Mouse (Mus musculus) spleen, adult 10 weeks (tissue): ENCODE results near the gene Gm614. TPM values are rescaled to one million over a fixed set of nuclear protein-coding genes. Genes with fewer than 3 reads are reported as not detected.

ENCODE experiments used
- polyA plus RNA-seq: library from polyadenylated mRNA; stranded (reverse); fragments of 350-450 nt; fragmentation: Illumina TruSeq; extraction: RNeasy Lipid Tissue Mini Kit (QIAGEN cat#74804); gene quantifications from one replicate; pipeline ENCODE4 v1.2.3, GENCODE M21; 2015; ENCODE audit warnings: low replicate concordance; ENCODE audit not compliant: insufficient read depth

The Gm614 gene
- 16.0 TPM for polyA plus RNA-seq

DNA sequence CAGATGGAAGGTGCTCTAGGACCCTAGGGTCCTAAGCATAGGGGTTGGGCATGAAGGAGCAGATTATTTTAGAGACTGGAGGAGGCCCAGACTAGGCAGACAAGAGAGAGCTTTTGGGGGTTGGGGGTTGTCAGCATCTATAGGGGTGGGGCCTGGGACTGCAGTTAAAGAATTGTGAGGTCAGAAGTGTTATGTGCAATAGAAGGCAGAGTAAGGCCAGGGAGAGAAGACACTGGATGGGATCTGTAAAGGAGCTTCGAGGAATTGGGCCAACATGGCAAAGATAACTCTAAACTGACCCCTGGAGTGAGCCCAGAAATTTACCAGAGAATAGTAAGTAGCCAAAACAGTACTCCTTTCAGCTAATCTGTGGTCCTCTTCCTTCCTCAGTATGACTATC lies at the start of gene Gm614:
Gene Gm614 (minus strand): TSS at position 101 of the 400 bp plus-strand sequence.

DNA sequence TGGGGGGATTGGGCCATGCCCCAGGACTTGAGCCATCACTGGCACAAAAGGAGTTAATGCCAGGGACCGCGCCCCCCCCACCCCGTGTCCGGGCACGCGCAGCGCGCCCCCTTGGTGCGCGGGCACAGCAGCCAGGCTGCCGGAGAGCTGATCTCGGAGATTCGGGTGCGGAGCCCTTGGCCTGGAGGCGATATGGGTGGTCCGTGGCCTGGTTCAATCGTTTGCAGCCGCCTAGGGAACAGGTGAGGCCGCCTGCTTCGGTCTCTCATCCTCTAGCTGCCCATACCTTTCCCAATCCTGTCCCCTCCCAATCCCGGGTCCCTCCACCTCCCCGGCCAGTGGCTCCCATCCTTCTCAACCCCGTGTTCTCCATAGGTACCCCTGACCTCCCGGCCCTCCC lies 35.3 kb upstream of the Gm614 start, which contains the start of gene Nlgn3:
Gene Nlgn3 (plus strand): TSS at position 114 of the 400 bp plus-strand sequence.

DNA sequence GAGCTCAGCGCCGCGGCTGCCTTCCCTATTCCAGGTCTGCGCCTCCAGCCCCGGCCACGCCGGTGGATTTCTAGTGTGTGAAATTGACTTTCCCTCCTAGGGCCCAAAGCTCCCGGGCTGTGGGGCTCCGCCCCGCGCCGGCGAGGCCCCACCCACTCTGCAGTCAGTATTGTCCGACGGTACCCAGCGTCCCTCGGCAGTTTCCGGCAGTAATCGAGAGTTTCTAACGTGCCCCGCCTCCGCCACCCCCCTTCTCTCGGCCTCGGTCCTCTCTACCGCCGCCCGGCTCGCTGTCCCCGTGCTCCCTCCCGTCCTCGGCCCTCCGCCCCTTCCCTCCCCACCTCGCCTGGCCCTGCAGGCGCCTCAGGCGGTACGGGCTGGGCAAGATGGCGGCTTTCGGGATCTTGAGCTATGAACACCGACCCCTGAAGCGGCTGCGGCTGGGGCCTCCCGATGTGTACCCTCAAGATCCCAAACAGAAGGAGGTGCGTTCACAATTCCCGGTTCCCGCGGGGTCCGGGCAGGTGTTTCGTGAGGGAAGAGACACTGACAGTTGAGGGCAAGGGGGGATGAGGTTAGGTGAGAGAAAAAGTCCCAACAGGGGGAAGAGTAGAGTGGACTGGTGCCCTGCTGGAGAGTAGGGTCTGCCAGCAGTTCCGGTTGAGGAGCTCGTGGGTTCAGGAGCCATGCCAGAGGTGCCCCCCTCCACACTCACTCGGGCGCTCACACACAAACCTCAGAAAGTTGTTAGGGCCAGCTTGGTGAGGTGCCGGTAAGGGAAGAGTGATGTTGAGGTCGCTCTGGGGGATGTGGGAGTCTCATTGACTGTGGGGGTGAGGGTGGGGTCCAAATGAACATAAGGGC lies 10.3 kb upstream of the Gm614 start, which contains the start of gene Med12:
Gene Med12 (plus strand): TSS at position 156 of the 864 bp plus-strand sequence.

DNA sequence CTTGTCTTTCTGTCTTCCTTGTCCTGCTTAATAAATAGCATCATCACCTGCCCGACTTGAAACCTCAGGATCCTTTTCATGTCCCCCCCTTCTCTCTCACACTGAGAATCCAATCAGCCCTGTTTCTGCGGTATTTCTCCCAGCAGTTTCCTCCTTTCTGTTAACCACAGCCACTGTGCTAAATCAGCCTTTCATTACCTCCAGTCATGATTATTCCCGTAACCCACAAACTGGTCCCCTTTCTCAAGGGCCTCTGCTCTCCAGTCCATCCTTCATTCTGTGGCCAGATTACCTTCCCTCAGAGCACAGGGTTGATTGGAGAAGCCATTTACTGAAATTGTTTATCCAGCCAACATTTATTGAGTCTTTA lies 4.9 kb upstream of the Gm614 start, which contains the start of gene Gm20489:
Gene Gm20489 (minus strand): TSS at position 269 of the 370 bp plus-strand sequence.

DNA sequence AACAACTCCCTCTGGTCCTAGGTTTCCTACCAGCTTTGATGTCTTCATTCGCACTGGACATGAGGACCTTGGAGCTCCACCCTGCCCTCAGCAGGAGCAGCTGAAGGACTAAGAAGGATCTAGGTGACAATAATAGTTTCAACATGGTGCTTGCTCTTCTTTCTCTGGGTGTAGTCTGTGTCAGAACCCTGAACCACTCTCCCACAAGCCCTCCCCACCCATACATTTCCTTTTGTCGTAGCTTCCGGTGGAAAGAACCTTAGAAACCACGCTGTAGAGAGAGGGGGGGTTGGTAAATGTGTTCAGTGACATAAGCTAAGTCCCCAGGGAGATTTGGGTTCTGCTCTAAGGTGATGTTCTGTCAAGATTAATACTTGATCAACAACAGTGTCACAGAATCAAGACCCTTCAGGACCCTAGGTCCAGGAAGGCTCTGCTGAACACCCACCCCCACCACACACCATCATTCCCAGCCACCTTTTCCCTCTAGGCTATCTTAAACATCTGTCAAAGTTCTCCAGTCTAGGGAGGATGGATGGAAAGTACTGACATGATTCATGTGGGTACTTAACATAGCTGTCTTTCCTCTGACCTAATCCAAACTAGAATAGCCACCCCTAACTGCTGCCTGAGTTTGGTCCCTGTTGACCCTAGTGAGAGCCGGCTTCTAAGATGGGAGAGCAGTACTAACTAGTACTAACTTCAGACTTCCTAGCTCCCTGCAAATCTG lies 4.4 kb upstream of the Gm614 start, which contains the start of gene Il2rg:
Gene Il2rg (minus strand): TSS at position 231 of the 730 bp plus-strand sequence.

DNA sequence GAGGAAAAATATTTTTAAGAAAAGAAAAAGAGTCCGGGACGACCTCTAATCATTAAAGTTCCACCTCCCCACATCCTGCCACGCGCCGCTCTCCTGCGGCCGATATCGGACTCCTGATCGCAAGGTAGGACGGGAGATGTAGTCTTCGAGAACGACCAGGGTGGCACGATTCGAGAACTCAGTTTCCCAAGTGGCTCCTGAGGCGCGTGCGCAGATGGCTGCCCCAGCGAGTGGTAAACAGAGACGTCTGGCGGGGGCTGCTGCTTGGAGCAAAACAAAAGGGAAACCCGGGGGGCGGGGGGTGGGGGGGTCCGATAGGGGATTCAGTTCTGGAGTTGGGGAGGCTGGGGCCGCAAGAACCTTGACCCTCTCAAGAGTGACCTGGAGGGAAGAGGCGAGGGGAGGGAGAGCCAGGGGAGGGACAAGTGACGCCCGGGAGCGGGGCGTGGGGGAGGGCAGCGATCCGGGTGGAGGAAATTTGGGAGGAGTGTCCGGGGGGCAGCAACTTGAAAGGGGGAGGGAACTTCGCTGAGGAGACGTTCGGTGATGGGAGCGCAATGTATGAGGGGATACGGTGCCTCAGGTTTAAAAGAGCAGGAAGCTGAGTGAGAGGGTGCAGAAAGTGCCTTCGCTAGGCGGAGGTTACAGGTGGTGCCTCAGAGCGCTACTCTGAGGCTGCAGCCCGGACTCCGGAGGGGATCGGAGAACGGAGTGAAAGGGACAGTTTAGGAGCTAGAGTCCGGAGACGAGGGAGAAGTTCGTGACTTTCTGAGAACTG lies 9.7 kb downstream of the Gm614 start, which contains the start of gene Foxo4:
Gene Foxo4 (plus strand): TSS at position 577 of the 778 bp plus-strand sequence.

DNA sequence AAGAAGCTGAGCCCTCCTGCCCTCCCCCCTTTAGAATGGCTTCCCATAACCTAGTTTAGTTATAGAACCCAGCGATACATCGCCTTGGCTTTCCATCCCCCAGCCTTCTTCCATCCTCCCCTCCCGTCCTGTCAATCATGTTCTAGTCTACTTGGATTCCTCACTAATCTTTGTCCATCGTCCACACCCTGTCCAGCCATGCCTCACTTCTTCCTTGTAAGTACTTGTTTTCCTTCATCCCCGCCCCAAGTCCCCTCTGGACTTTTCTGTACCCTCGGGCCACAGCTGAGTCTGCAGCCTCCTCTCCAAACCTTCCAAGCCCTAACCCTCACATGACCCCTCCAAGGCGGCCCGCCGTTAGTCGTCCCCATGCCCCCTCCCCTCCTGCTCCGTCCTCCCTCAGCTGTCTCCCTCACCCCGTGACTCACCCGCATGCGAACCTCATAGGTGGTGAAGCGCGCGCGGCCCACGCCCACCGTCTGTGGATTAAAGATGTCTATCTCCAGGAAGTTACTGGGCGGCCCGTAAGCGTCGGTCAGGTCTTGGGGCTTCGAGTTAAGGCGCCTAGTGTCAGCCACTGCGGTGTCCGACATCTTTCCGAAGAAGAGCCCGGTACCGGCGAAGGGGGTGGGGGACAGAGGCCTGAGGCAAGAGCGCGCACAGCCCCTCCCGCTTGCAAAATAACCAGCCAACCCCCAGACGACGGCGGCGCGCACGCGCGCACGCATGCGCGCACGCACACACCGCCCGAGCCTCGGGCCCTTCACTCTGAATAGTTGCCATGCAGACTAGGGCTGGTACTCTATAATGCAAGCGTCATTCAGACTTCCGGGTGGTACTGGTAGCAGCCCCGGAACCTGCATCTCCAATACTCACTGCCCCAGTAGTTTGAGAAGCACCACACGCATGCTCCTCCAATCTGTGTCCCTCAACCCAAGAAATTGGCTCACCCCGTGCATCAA lies 41.7 kb downstream of the Gm614 start, which contains the start of gene Snx12:
Gene Snx12 (minus strand): TSS at position 730 of the 962 bp plus-strand sequence.

Other genes starting within 250 kb of the Gm614 start
- gene Tex11, start 204.3 kb downstream of the Gm614 start, polyA plus RNA-seq = not detected
- 0.84 TPM for gene Slc7a3, start 178.0 kb downstream of the Gm614 start, polyA plus RNA-seq
- 31.4 TPM for gene Snx12, start 41.4 kb downstream of the Gm614 start, polyA plus RNA-seq
- 21.2 TPM for gene Foxo4, start 9.5 kb downstream of the Gm614 start, polyA plus RNA-seq
- 666 TPM for gene Il2rg, start 4.3 kb upstream of the Gm614 start, polyA plus RNA-seq
- not detected for gene Gm20489, start 5.0 kb upstream of the Gm614 start, polyA plus RNA-seq
- gene Med12, start 10.0 kb upstream of the Gm614 start, polyA plus RNA-seq = 81.4 TPM
- 0.68 TPM for gene Nlgn3, start 35.2 kb upstream of the Gm614 start, polyA plus RNA-seq
- not detected for gene Gjb1, start 112.4 kb upstream of the Gm614 start, polyA plus RNA-seq
- gene Zmym3, start 156.9 kb upstream of the Gm614 start, polyA plus RNA-seq = 37.7 TPM
- 337 TPM for gene Nono, start 165.3 kb upstream of the Gm614 start, polyA plus RNA-seq
- gene Itgb1bp2, start 185.1 kb upstream of the Gm614 start, polyA plus RNA-seq = 1.6 TPM